27 mouse cellular contexts compared by ENCODE assay signal in the genomic region with DNA sequence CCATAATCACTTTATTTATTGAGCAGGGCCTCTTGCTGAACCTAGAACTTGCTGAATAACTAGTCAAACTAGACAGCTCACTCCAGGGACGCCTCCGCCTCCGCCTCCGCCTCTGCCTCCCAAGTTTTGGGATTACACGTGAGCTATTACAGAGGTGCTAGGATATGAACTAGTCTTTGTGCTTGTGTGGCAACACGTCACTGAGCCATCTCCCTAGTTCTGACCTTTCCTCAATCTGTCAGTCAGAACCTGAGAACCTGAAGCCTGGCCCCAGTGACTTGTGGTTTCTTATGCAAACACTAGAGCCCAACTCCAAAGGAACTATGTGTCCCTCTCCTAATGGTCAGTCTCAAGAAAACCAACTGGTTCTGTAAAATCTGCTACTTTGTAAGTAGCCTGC. TPM values are rescaled to one million over a fixed set of nuclear protein-coding genes. Genes with fewer than 3 reads are reported as not detected.
A peak's percentile ranks its signal among the peaks of the same experiment; 100 is the strongest.
DNase-seq lines count a peak whose midpoint lies in the region; ATAC-seq and TF ChIP-seq lines count a peak whose summit lies in the region.
"Had no signal": no experiment of that assay in that cellular context is flagged by ENCODE, and none has a peak within 500 bp of the region (broad histone marks: within the 10 kb centered on the region; RNA-seq: fewer than 3 reads in every experiment).

No protein-coding gene starts in this region.

- 72% methylated on average over 6 of the region's 6 CpGs for WGBS in lung, adult 2 months
- 87% methylated on average over 6 of the region's 6 CpGs for WGBS in intestine, embryonic 16.5 days
- 74% methylated on average over 6 of the region's 6 CpGs for WGBS in stomach, postnatal 0 days

- no peaks in the 10 kb centered on the region for H3K4me1 ChIP-seq in lung, adult 2 months (ENCODE audit: control insufficient read depth, insufficient read depth, low read length)
- peaks cover 6% of the 10 kb centered on the region for H3K4me1 ChIP-seq in ES-Bruce4 (ENCODE audit: control insufficient read depth, insufficient read depth, low read length)
- no peaks in the 10 kb centered on the region for H3K4me1 ChIP-seq in intestine, embryonic 16.5 days (ENCODE audit: control insufficient read depth, insufficient read depth, low read length)
- no peaks in the 10 kb centered on the region for H3K4me1 ChIP-seq in stomach, postnatal 0 days (replicated peaks; ENCODE audit: control insufficient read depth, insufficient read depth)
- H3K4me1 ChIP-seq: hindbrain, embryonic 12.5 days; midbrain, embryonic 12.5 days; neural tube, embryonic 15.5 days had no signal

- H3K27me3 ChIP-seq in ES-Bruce4 (ENCODE audit: control insufficient read depth, insufficient read depth, low read length, poor library complexity, severe bottlenecking): no peaks in the 10 kb centered on the region
- H3K27me3 ChIP-seq in intestine, embryonic 16.5 days (replicated peaks; ENCODE audit: control insufficient read depth, insufficient read depth, low read length): no peaks in the 10 kb centered on the region
- no peaks in the 10 kb centered on the region for H3K27me3 ChIP-seq in stomach, postnatal 0 days (ENCODE audit: control insufficient read depth, insufficient read depth, low read length)
- H3K27me3 ChIP-seq: neural tube, embryonic 15.5 days had no signal

- H3K27ac ChIP-seq in ES-Bruce4 (ENCODE audit: insufficient read depth, low read length): peak overlapping the region; percentile 26; the same call in 1 of the 2 replicates
- H3K27ac ChIP-seq in intestine, embryonic 16.5 days (ENCODE audit: low read length): no peak overlapping the region
- no peak overlapping the region for H3K27ac ChIP-seq in stomach, postnatal 0 days (replicated peaks)
- H3K27ac ChIP-seq: embryonic facial prominence, embryonic 10.5 days; forebrain, embryonic 10.5 days; heart, embryonic 13.5 days; hindbrain, embryonic 12.5 days; limb, embryonic 12.5 days; midbrain, embryonic 12.5 days; neural tube, embryonic 15.5 days had no signal

- no peaks in the 10 kb centered on the region for H3K36me3 ChIP-seq in ES-Bruce4 (ENCODE audit: control insufficient read depth, insufficient read depth, low read length, poor library complexity, severe bottlenecking)
- no peaks in the 10 kb centered on the region for H3K36me3 ChIP-seq in intestine, embryonic 16.5 days (ENCODE audit: control insufficient read depth, insufficient read depth, low read length)
- no peaks in the 10 kb centered on the region for H3K36me3 ChIP-seq in stomach, postnatal 0 days (ENCODE audit: control insufficient read depth, insufficient read depth, low read length)
- H3K36me3 ChIP-seq: embryonic facial prominence, embryonic 10.5 days; forebrain, embryonic 10.5 days; heart, embryonic 13.5 days; hindbrain, embryonic 12.5 days; limb, embryonic 12.5 days; midbrain, embryonic 12.5 days; neural tube, embryonic 15.5 days had no signal

- no peaks in the 10 kb centered on the region for H3K9me3 ChIP-seq in ES-Bruce4 (replicated peaks; ENCODE audit: control insufficient read depth, insufficient read depth, low read length, poor library complexity, severe bottlenecking)
- no peaks in the 10 kb centered on the region for H3K9me3 ChIP-seq in intestine, embryonic 16.5 days (ENCODE audit: control insufficient read depth, low read length)
- no peaks in the 10 kb centered on the region for H3K9me3 ChIP-seq in stomach, postnatal 0 days (ENCODE audit: control insufficient read depth, low read length)
- H3K9me3 ChIP-seq: embryonic facial prominence, embryonic 10.5 days; forebrain, embryonic 10.5 days; heart, embryonic 13.5 days; hindbrain, embryonic 12.5 days; limb, embryonic 12.5 days; midbrain, embryonic 12.5 days; neural tube, embryonic 15.5 days had no signal

- TF ChIP-seq EP300 in ES-Bruce4 (IDR thresholded peaks at IDR 0.05; ENCODE audit: insufficient read depth, low read depth, low read length): no peak
- no peak for TF ChIP-seq EP300 in stomach, postnatal 0 days (optimal IDR thresholded peaks at IDR 0.05)

- no peak for TF ChIP-seq CTCF in lung, adult 2 months (IDR thresholded peaks at IDR 0.05; ENCODE audit: insufficient read depth, low read length)
- no peak for TF ChIP-seq CTCF in ES-Bruce4 (IDR thresholded peaks at IDR 0.05; ENCODE audit: low read depth, low read length)
- TF ChIP-seq CTCF in stomach, postnatal 0 days (IDR thresholded peaks at IDR 0.05; ENCODE audit: low read depth): no peak

- ATAC-seq in intestine, embryonic 16.5 days: peak; percentile 23; the same call in 1 of the 2 replicates
- ATAC-seq in stomach, postnatal 0 days (ENCODE audit: low FRiP score, low TSS enrichment): no peak; the same call in 1 of the 2 replicates
- ATAC-seq: forebrain, embryonic 16.5 days had no signal

- H3K4me2 ChIP-seq in intestine, embryonic 16.5 days (ENCODE audit: low read depth, low read length): no peak overlapping the region
- H3K4me2 ChIP-seq in stomach, postnatal 0 days (replicated peaks; ENCODE audit: low read depth): no peak overlapping the region
- H3K4me2 ChIP-seq: heart, embryonic 13.5 days; hindbrain, embryonic 12.5 days; limb, embryonic 12.5 days; lung, embryonic 14.5 days; midbrain, embryonic 12.5 days; neural tube, embryonic 15.5 days had no signal

- TF ChIP-seq POLR2A in lung, adult 2 months (IDR thresholded peaks at IDR 0.05; ENCODE audit: borderline replicate concordance, extremely low read depth, low read depth, low read length): no peak
- TF ChIP-seq POLR2A in ES-Bruce4 (IDR thresholded peaks at IDR 0.05; ENCODE audit: insufficient read depth, low read length): no peak

- H3K4me3 ChIP-seq in lung, adult 2 months (replicated peaks; ENCODE audit: extremely low read depth, low read depth, low read length): no peak overlapping the region
- no peak overlapping the region for H3K4me3 ChIP-seq in ES-Bruce4 (ENCODE audit: low read depth, low read length)
- H3K4me3 ChIP-seq in intestine, embryonic 16.5 days (ENCODE audit: low read length): no peak overlapping the region
- no peak overlapping the region for H3K4me3 ChIP-seq in stomach, postnatal 0 days (ENCODE audit: low read depth, low read length)
- H3K4me3 ChIP-seq: embryonic facial prominence, embryonic 10.5 days; forebrain, embryonic 10.5 days; heart, embryonic 13.5 days; hindbrain, embryonic 12.5 days; limb, embryonic 12.5 days; midbrain, embryonic 12.5 days; neural tube, embryonic 15.5 days had no signal

- H3K9ac ChIP-seq in ES-Bruce4 (ENCODE audit: low read depth, poor library complexity, severe bottlenecking): no peak overlapping the region
- no peak overlapping the region for H3K9ac ChIP-seq in intestine, embryonic 16.5 days (ENCODE audit: low read depth, low read length)
- no peak overlapping the region for H3K9ac ChIP-seq in stomach, postnatal 0 days (ENCODE audit: low read length)
- H3K9ac ChIP-seq: heart, embryonic 13.5 days; hindbrain, embryonic 12.5 days; limb, embryonic 12.5 days; lung, embryonic 14.5 days; midbrain, embryonic 12.5 days; neural tube, embryonic 15.5 days had no signal

- DNase-seq in lung, adult 18-20 months: peak; percentile 72 to 86
- DNase-seq in lung, adult 2 months: no peak
- DNase-seq in stomach, postnatal 0 days (ENCODE audit: low spot score): peak; percentile 30
- no peak for DNase-seq in testis, postnatal 10 days (ENCODE audit: low spot score)
- DNase-seq in adrenal gland, postnatal 10 days: no peak
- DNase-seq: cerebellum, adult 11 months; cerebellum, adult 9-11 months; gastrocnemius, postnatal 14 days; layer of hippocampus, postnatal 36 days; lung, embryonic 14.5 days; right cerebral cortex, adult 18-20 months; right cerebral cortex, postnatal 4 days; thymus, postnatal 14 days had no signal

RNA-seq across cellular contexts. Expression of a gene that starts 4.7 kb away (rescaled TPM):
- 41.0 and 56.3 TPM in 2 replicates for polyA plus RNA-seq in lung, adult 2 months (2012; rRNA removed)
- 5.2 and 7.4 TPM in 2 replicates for polyA plus RNA-seq in ES-Bruce4 (2011; ENCODE audit: insufficient read depth, insufficient read length, low read depth, missing spikeins)
- 0.47 and 0.56 TPM in 2 replicates for polyA plus RNA-seq in intestine, embryonic 16.5 days (2015; fragmentation: Nextera tagmentation; extraction: Ambion mirVana)
- polyA plus RNA-seq in stomach, postnatal 0 days (2015; fragmentation: Nextera tagmentation; extraction: Ambion mirVana): 2.5 and 3.8 TPM in 2 replicates
- total RNA-seq in adrenal gland, postnatal 10 days (2021): 10 to 100 TPM; 10.6 to 17.1 TPM
- total RNA-seq: gastrocnemius, postnatal 14 days; megakaryocyte, adult 5-6 weeks had no signal
- polyA plus RNA-seq: embryonic facial prominence, embryonic 10.5 days; forebrain, embryonic 10.5 days; forebrain, embryonic 16.5 days; heart, embryonic 13.5 days; hindbrain, embryonic 12.5 days; limb, embryonic 12.5 days; midbrain, embryonic 12.5 days; neural tube, embryonic 15.5 days had no signal

RNA-seq across cellular contexts. Expression of a gene that starts 28.7 kb away (rescaled TPM):
- polyA plus RNA-seq in lung, adult 2 months (2012; rRNA removed): 565 and 735 TPM in 2 replicates
- not detected in 2 replicates for polyA plus RNA-seq in ES-Bruce4 (2011; ENCODE audit: insufficient read depth, insufficient read length, low read depth, missing spikeins)
- not detected in 2 replicates for polyA plus RNA-seq in intestine, embryonic 16.5 days (2015; fragmentation: Nextera tagmentation; extraction: Ambion mirVana)
- polyA plus RNA-seq in stomach, postnatal 0 days (2015; fragmentation: Nextera tagmentation; extraction: Ambion mirVana): 0.12 and 0.15 TPM in 2 replicates
- under 1 TPM; 0.27 to 0.36 TPM for total RNA-seq in adrenal gland, postnatal 10 days (2021)
- total RNA-seq: adrenal gland, postnatal 36 days; gastrocnemius, postnatal 14 days; megakaryocyte, adult 5-6 weeks had no signal
- polyA plus RNA-seq: embryonic facial prominence, embryonic 10.5 days; forebrain, embryonic 10.5 days; heart, embryonic 13.5 days; hindbrain, embryonic 12.5 days; limb, embryonic 12.5 days; midbrain, embryonic 12.5 days had no signal

RNA-seq across cellular contexts. Expression of a gene that starts 52.5 kb away (rescaled TPM):
- 32.1 and 33.3 TPM in 2 replicates for polyA plus RNA-seq in lung, adult 2 months (2012; rRNA removed)
- 1.6 and 1.8 TPM in 2 replicates for polyA plus RNA-seq in ES-Bruce4 (2011; ENCODE audit: insufficient read depth, insufficient read length, low read depth, missing spikeins)
- 20.1 and 33.3 TPM in 2 replicates for polyA plus RNA-seq in intestine, embryonic 16.5 days (2015; fragmentation: Nextera tagmentation; extraction: Ambion mirVana)
- polyA plus RNA-seq in stomach, postnatal 0 days (2015; fragmentation: Nextera tagmentation; extraction: Ambion mirVana): 43.4 and 52.0 TPM in 2 replicates
- 1 to 10 TPM in 1 of 2 experiments, under 1 TPM in 1; 1.00 to 1.9 TPM for total RNA-seq in adrenal gland, postnatal 10 days (2021)

RNA-seq across cellular contexts. Expression of a gene that starts 59.3 kb away (rescaled TPM):
- polyA plus RNA-seq in lung, adult 2 months (2012; rRNA removed): 8.9 TPM in 2 replicates
- polyA plus RNA-seq in ES-Bruce4 (2011; ENCODE audit: insufficient read depth, insufficient read length, low read depth, missing spikeins): 8.3 and 10.9 TPM in 2 replicates
- 38.1 and 41.6 TPM in 2 replicates for polyA plus RNA-seq in intestine, embryonic 16.5 days (2015; fragmentation: Nextera tagmentation; extraction: Ambion mirVana)
- polyA plus RNA-seq in stomach, postnatal 0 days (2015; fragmentation: Nextera tagmentation; extraction: Ambion mirVana): 19.0 and 19.1 TPM in 2 replicates
- total RNA-seq in adrenal gland, postnatal 10 days (2021): 10 to 100 TPM; 24.4 to 34.6 TPM

RNA-seq across cellular contexts. Expression of a gene that starts 59.3 kb away (rescaled TPM):
- polyA plus RNA-seq in lung, adult 2 months (2012; rRNA removed): not detected in 2 replicates
- polyA plus RNA-seq in ES-Bruce4 (2011; ENCODE audit: insufficient read depth, insufficient read length, low read depth, missing spikeins): not detected in 2 replicates
- polyA plus RNA-seq in intestine, embryonic 16.5 days (2015; fragmentation: Nextera tagmentation; extraction: Ambion mirVana): 0.11 TPM in 1 of 2 replicates, not detected in the other
- polyA plus RNA-seq in stomach, postnatal 0 days (2015; fragmentation: Nextera tagmentation; extraction: Ambion mirVana): 0.08 TPM in 1 of 2 replicates, not detected in the other
- not detected for total RNA-seq in adrenal gland, postnatal 10 days (2021)
- total RNA-seq: adrenal gland, postnatal 36 days; gastrocnemius, postnatal 14 days; heart, adult 18-20 months; heart, postnatal 14 days; megakaryocyte, adult 5-6 weeks had no signal
- polyA plus RNA-seq: heart, embryonic 13.5 days; limb, embryonic 12.5 days; neural tube, embryonic 15.5 days had no signal

Comparison
In these comparisons a context has a peak if more than half of its experiments do, and no peak if none do; other contexts are left out.
1. DNase-seq: peak in lung, adult 18-20 months (2 of 2) and stomach, postnatal 0 days (single experiment); none in lung, adult 2 months (single experiment), testis, postnatal 10 days (single experiment) and adrenal gland, postnatal 10 days (single experiment).
2. RNA of a gene that starts 28.7 kb away (polyA plus RNA-seq): 565 to 735 TPM in lung, adult 2 months; not detected in ES-Bruce4, 0.12 to 0.15 TPM in stomach, postnatal 0 days and not detected in intestine, embryonic 16.5 days; every median in the first group is over 100 times any median in the second.